Mouse (Mus musculus): Measurements from ENCODE around the gene Ampd1. TPM values are rescaled to one million over a fixed set of nuclear protein-coding genes. Genes with fewer than 3 reads are reported as not detected.

Ampd1 gene
- polyA plus RNA-seq, 1 experiment from 2014 or later = 0.19 TPM

Other genes with a start within 250 kb of the Ampd1 start
- not detected in 2 replicates for gene Sycp1, start 137.9 kb upstream of the Ampd1 start, polyA plus RNA-seq (2015; fragmentation: Nextera tagmentation; extraction: Ambion mirVana)
- 0.06 and 0.14 TPM in 2 replicates for gene Nr1h5, start 109.9 kb upstream of the Ampd1 start, polyA plus RNA-seq (2015; fragmentation: Nextera tagmentation; extraction: Ambion mirVana)
- gene Sike1, start 78.3 kb upstream of the Ampd1 start, polyA plus RNA-seq (2015; fragmentation: Nextera tagmentation; extraction: Ambion mirVana) = 61.8 and 67.6 TPM in 2 replicates
- 254 and 259 TPM in 2 replicates for gene Csde1, start 53.6 kb upstream of the Ampd1 start, polyA plus RNA-seq (2015; fragmentation: Nextera tagmentation; extraction: Ambion mirVana)
- gene Nras, start 15.7 kb upstream of the Ampd1 start, polyA plus RNA-seq (2015; fragmentation: Nextera tagmentation; extraction: Ambion mirVana) = 60.5 and 73.7 TPM in 2 replicates
- gene Dennd2c, start 28.6 kb downstream of the Ampd1 start, polyA plus RNA-seq (2015; fragmentation: Nextera tagmentation; extraction: Ambion mirVana) = 2.9 and 5.0 TPM in 2 replicates
- 120 and 122 TPM in 2 replicates for gene Bcas2, start 97.6 kb downstream of the Ampd1 start, polyA plus RNA-seq (2015; fragmentation: Nextera tagmentation; extraction: Ambion mirVana)
- 10.1 and 11.7 TPM in 2 replicates for gene Trim33, start 205.3 kb downstream of the Ampd1 start, polyA plus RNA-seq (2015; fragmentation: Nextera tagmentation; extraction: Ambion mirVana)